Mouse (Mus musculus) forebrain, embryonic 10.5 days (tissue): ENCODE measurements around the gene Klc2. TPM values are rescaled to one million over a fixed set of nuclear protein-coding genes. Genes with fewer than 3 reads are reported as not detected.
A peak's percentile ranks its signal among the peaks of the same experiment; 100 is the strongest.
"Not testable (repeated sequence)": the region's sequence is repeated elsewhere in the genome, so short reads cannot be mapped to it uniquely, and the experiment has no call there.

Experiments used
- DNase-seq: peaks from one replicate; pipeline ENCODE4 v3.0.0-alpha.2; 2017; ENCODE audit warnings: low spot score; ENCODE audit errors: extremely low spot score
- H3K27ac ChIP-seq: fragments of 300-500 bp; sonication (generic); 2 replicates; pipeline ENCODE4 v1.5.1; 2016; ENCODE audit warnings: mild to moderate bottlenecking
- H3K27me3 ChIP-seq: fragments of 300-500 bp; sonication (generic); 2 replicates; pipeline ENCODE4 v1.6.1; 2016; ENCODE audit warnings: mild to moderate bottlenecking; ENCODE audit not compliant: poor library complexity, severe bottlenecking
- H3K36me3 ChIP-seq: fragments of 300-500 bp; sonication (generic); replicated peaks from 2 replicates; pipeline ENCODE4 v1.6.1; 2016; ENCODE audit warnings: mild to moderate bottlenecking, moderate library complexity
- H3K4me1 ChIP-seq: fragments of 300-500 bp; sonication (generic); 2 replicates; pipeline ENCODE4 v1.6.1; 2016
- H3K4me3 ChIP-seq: fragments of 300-500 bp; sonication (generic); 2 replicates; pipeline ENCODE4 v1.5.1; 2016; ENCODE audit warnings: mild to moderate bottlenecking, moderate library complexity
- H3K9me3 ChIP-seq: fragments of 300-500 bp; sonication (generic); 2 replicates; pipeline ENCODE4 v1.6.1; 2016; ENCODE audit warnings: mild to moderate bottlenecking, moderate library complexity
- WGBS: fragments of 180-500 bp; shearing (Covaris S2); methylation state at CpG from one replicate; pipeline ENCODE4 v1.1.7; 2016; 5-methylcytosine and 5-hydroxymethylcytosine counted together
- polyA plus RNA-seq: library from polyadenylated mRNA; unstranded; fragments of >200 nt; fragmentation: Nextera tagmentation; extraction: Ambion mirVana; gene quantifications from 2 replicates; pipeline ENCODE4 v1.2.1, GENCODE M21; 2016

Gene Klc2
- polyA plus RNA-seq, result 26.4 and 27.5 TPM in 2 replicates

GRCm38 (mm10) chr19:5118384-5118698 is at the start of gene Klc2:
TSS of gene Klc2 (minus strand) at chr19:5118560.
- DNase-seq, result no peak
- WGBS, result 1% methylated on average over 18 of the region's 18 CpGs
- H3K36me3 ChIP-seq, result peaks cover 20% of the 10 kb centered on the region

GRCm38 (mm10) chr19:5167477-5167876 is 49.1 kb upstream of the Klc2 start:
- H3K9me3 ChIP-seq, result no peaks in the 10 kb centered on the region
- peaks cover 12% of the 10 kb centered on the region for H3K36me3 ChIP-seq
- H3K4me3 ChIP-seq, result no peak overlapping the region
- WGBS, result 86% methylated on average over 4 of the region's 4 CpGs
- H3K4me1 ChIP-seq, result no peaks in the 10 kb centered on the region
- no peaks in the 10 kb centered on the region for H3K27me3 ChIP-seq
- DNase-seq, result no peak
- no peak overlapping the region for H3K27ac ChIP-seq

More at GRCm38 (mm10) chr19:5118384-5118698, at the start of gene Klc2:
- H3K27me3 ChIP-seq, result peaks cover 10% of the 10 kb centered on the region
- peak within 1 kb of the TSS; percentile 89 for H3K4me3 ChIP-seq
- peak within 1 kb of the TSS; percentile 91 for H3K27ac ChIP-seq
- no peaks in the 10 kb centered on the region for H3K9me3 ChIP-seq
- H3K4me1 ChIP-seq, result peaks cover 20% of the 10 kb centered on the region

GRCm38 (mm10) chr19:5164380-5164779 is 46.0 kb upstream of the Klc2 start:
- Histone ChIP-seq H3K9me3 (no peaks in the 10 kb centered on the region), H3K27me3 (no peaks in the 10 kb centered on the region), H3K36me3 (peaks cover 19% of the 10 kb centered on the region), H3K4me3 (no peak overlapping the region), H3K4me1 (no peaks in the 10 kb centered on the region), H3K27ac (no peak overlapping the region)
- WGBS, result 61% methylated on average over 2 of the region's 2 CpGs
- DNase-seq, result no peak

GRCm38 (mm10) chr19:5161913-5162312 is 43.6 kb upstream of the Klc2 start:
- peaks cover 19% of the 10 kb centered on the region for H3K36me3 ChIP-seq
- H3K27me3 ChIP-seq, result no peaks in the 10 kb centered on the region
- DNase-seq, result no peak
- no peaks in the 10 kb centered on the region for H3K9me3 ChIP-seq
- H3K4me1 ChIP-seq, result no peaks in the 10 kb centered on the region
- H3K27ac ChIP-seq, result no peak overlapping the region
- no peak overlapping the region for H3K4me3 ChIP-seq
- 94% methylated on average over 3 of the region's 3 CpGs for WGBS

GRCm38 (mm10) chr19:5152261-5152660 is 33.9 kb upstream of the Klc2 start:
- H3K4me1 ChIP-seq, result no peaks in the 10 kb centered on the region
- no peaks in the 10 kb centered on the region for H3K27me3 ChIP-seq
- WGBS, result 90% methylated on average over 6 of the region's 6 CpGs
- H3K36me3 ChIP-seq, result peaks cover 39% of the 10 kb centered on the region
- no peaks in the 10 kb centered on the region for H3K9me3 ChIP-seq
- DNase-seq, result no peak
- no peak overlapping the region for H3K27ac ChIP-seq
- H3K4me3 ChIP-seq, result no peak overlapping the region

- DNase-seq, result no peak
- Histone ChIP-seq H3K4me1 (no peaks in the 10 kb centered on the region), H3K36me3 (peaks cover 39% of the 10 kb centered on the region), H3K27me3 (no peaks in the 10 kb centered on the region), H3K9me3 (no peaks in the 10 kb centered on the region), H3K27ac (no peak overlapping the region), H3K4me3 (no peak overlapping the region)
- WGBS, result 89% methylated on average over 5 of the region's 5 CpGs
Observed at GRCm38 (mm10) chr19:5151741-5152140, 33.4 kb upstream of the Klc2 start.

GRCm38 (mm10) chr19:5151331-5151730 is 33.0 kb upstream of the Klc2 start:
- Histone ChIP-seq H3K36me3 (peaks cover 39% of the 10 kb centered on the region), H3K9me3 (no peaks in the 10 kb centered on the region), H3K27ac (no peak overlapping the region), H3K4me3 (no peak overlapping the region), H3K4me1 (no peaks in the 10 kb centered on the region), H3K27me3 (no peaks in the 10 kb centered on the region)
- 43% methylated on average over 3 of the region's 3 CpGs for WGBS
- peak; percentile 49 for DNase-seq

- H3K4me3 ChIP-seq, result no peak overlapping the region
- 89% methylated on average over 6 of the region's 6 CpGs for WGBS
- no peak overlapping the region for H3K27ac ChIP-seq
- H3K36me3 ChIP-seq, result peaks cover 30% of the 10 kb centered on the region
- no peak for DNase-seq
- H3K9me3 ChIP-seq, result no peaks in the 10 kb centered on the region
- H3K4me1 ChIP-seq, result no peaks in the 10 kb centered on the region
- H3K27me3 ChIP-seq, result no peaks in the 10 kb centered on the region
Observed at GRCm38 (mm10) chr19:5150358-5150757, 32.0 kb upstream of the Klc2 start.

GRCm38 (mm10) chr19:5149041-5149440 is 30.7 kb upstream of the Klc2 start:
- peaks cover 38% of the 10 kb centered on the region for H3K36me3 ChIP-seq
- not testable (repeated sequence) for DNase-seq, H3K4me1 ChIP-seq, H3K4me3 ChIP-seq, H3K27me3 ChIP-seq, H3K27ac ChIP-seq, H3K9me3 ChIP-seq
- 88% methylated on average over 6 of the region's 6 CpGs for WGBS

- no peak overlapping the region for H3K4me3 ChIP-seq
- H3K4me1 ChIP-seq, result no peaks in the 10 kb centered on the region
- no peaks in the 10 kb centered on the region for H3K9me3 ChIP-seq
- H3K27me3 ChIP-seq, result no peaks in the 10 kb centered on the region
- H3K36me3 ChIP-seq, result peaks cover 59% of the 10 kb centered on the region
- no peak overlapping the region for H3K27ac ChIP-seq
- peak; percentile 41 for DNase-seq
- WGBS, result 10% methylated on average over 2 of the region's 2 CpGs
Observed at GRCm38 (mm10) chr19:5139640-5140039, 21.3 kb upstream of the Klc2 start.

- Histone ChIP-seq H3K36me3 (peaks cover 24% of the 10 kb centered on the region), H3K27ac (no peak overlapping the region), H3K9me3 (no peaks in the 10 kb centered on the region), H3K27me3 (no peaks in the 10 kb centered on the region), H3K4me3 (no peak overlapping the region), H3K4me1 (peaks cover 8% of the 10 kb centered on the region; the same call in 1 of the 2 replicates)
- WGBS, result 84% methylated on average over 4 of the region's 4 CpGs
- DNase-seq, result no peak
Observed at GRCm38 (mm10) chr19:5131237-5131636, 12.9 kb upstream of the Klc2 start.

- DNase-seq, result no peak
Observed at GRCm38 (mm10) chr19:5129770-5130169, 11.4 kb upstream of the Klc2 start.

GRCm38 (mm10) chr19:5124055-5124614 is 5.8 kb upstream of the Klc2 start:
- no peaks in the 10 kb centered on the region for H3K4me1 ChIP-seq
- WGBS, result 76% methylated on average over 7 of the region's 7 CpGs
- H3K36me3 ChIP-seq, result no peaks in the 10 kb centered on the region
- no peak overlapping the region for H3K4me3 ChIP-seq
- no peak overlapping the region for H3K27ac ChIP-seq
- no peaks in the 10 kb centered on the region for H3K9me3 ChIP-seq
- peaks cover 4% of the 10 kb centered on the region for H3K27me3 ChIP-seq
- no peak for DNase-seq

More at GRCm38 (mm10) chr19:5129770-5130169, 11.4 kb upstream of the Klc2 start:
- Histone ChIP-seq H3K36me3 (peaks cover 14% of the 10 kb centered on the region), H3K27ac (no peak overlapping the region), H3K4me1 (peaks cover 8% of the 10 kb centered on the region; the same call in 1 of the 2 replicates), H3K4me3 (no peak overlapping the region), H3K27me3 (no peaks in the 10 kb centered on the region), H3K9me3 (no peaks in the 10 kb centered on the region)
- 58% methylated on average over 1 of the region's 1 CpGs for WGBS

GRCm38 (mm10) chr19:5123241-5123640 is 4.9 kb upstream of the Klc2 start:
- H3K9me3 ChIP-seq, result no peaks in the 10 kb centered on the region
- no peaks in the 10 kb centered on the region for H3K36me3 ChIP-seq
- H3K4me1 ChIP-seq, result peaks cover 8% of the 10 kb centered on the region
- no peak for DNase-seq
- 83% methylated on average over 3 of the region's 3 CpGs for WGBS
- no peak overlapping the region for H3K4me3 ChIP-seq
- peaks cover 10% of the 10 kb centered on the region for H3K27me3 ChIP-seq
- no peak overlapping the region for H3K27ac ChIP-seq
